Mouse (Mus musculus): ENCODE results near the gene Syt6.
"Not testable (repeated sequence)": the region's sequence is repeated elsewhere in the genome, so short reads cannot be mapped to it uniquely, and the experiment has no call there.

Gene Syt6

GRCm38 (mm10) chr3:103601561-103601960, 26.5 kb downstream of the Syt6 start:
- no peak for DNase-seq

DNA sequence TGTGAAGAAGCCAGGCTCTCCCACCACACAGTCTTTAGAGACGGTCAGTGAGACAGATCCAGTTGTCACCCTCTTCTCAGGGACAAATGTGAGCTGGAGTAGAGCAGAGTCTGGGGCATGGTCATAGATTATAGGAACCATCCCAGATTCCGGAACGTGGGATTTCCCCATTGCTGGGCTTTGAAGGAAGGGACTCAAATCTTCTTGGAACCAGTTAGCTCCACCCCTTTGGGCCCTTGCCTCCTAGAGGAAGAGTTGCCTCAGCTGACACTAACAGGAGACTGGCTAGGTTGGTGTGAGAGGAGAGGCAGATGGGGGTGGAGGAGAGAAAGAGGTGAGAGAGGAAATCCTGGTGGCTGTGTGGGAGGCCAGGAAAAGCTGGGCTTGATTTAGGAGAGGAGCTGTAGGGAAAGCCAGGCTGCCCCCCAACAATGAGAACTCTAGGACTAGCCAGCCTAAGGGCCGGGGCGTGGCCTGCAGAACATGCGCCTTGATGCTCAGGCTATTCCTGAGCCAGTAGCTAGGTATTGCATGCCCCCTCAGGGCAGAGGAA, 31.1 kb downstream of the Syt6 start:
- no peak for DNase-seq

- peak; percentile 54 for DNase-seq
Measured at GRCm38 (mm10) chr3:103606660-103607595, 31.9 kb downstream of the Syt6 start.

DNA sequence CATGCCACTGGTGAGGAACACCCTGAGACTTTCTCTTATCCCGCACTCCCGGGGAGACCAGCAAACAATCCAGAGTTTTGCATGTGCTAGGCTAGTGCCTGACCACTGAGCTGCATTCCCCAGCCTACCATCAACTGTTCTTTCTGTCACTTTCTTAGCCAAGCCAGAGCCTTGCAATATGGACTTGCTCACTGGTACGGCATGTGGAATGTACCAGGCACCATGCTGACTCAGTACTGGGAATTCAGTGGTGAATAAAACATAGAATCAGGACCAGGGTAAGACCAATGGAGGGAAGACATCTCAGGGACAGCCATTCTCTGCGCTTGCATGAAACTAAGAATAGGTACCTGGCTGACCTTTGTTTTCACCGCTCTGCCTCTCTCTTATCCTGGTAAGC, 35.2 kb downstream of the Syt6 start:
- no peak for DNase-seq

GRCm38 (mm10) chr3:103612636-103613355, 37.8 kb downstream of the Syt6 start:
- DNase-seq, result no peak

DNA sequence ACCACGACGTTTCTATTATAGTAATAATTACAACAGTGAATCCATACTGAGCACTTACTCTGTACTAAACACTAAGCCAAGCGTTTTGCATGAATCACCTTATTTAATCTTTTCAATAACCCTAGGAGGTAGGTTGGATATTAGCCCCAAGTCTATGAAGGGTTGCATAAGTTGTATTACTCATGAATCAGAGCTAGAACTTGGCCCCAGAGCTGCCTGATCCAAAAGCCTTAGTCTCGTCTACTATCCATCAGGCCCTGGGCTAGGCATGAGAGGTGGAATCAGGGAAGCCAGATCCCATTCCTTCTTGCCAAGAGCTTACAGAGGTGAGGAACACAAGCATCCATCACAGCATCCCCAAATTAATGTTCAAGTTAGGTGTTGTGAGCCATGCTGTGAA, 40.6 kb downstream of the Syt6 start:
- DNase-seq, result no peak

DNA sequence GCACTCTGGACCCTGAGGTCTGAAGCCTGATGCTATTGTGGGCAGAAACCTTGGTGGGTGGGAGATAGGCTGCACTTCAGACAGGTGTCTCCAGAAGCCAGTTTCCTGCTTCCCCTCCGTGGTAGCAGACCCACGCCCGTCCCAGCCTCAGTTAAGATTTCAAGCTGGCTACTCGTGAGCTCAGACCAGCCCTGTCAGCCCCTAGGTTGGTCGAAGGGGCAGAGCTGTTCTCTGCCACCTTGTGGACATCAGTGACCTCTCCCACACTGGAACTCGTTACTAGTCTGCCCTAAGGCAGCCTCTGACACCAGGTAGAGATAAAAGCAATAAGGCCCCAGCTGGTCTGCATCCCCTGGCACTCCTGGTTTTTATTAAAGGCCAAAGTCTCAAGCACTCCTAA, 42.0 kb downstream of the Syt6 start:
- DNase-seq, result no peak

DNA sequence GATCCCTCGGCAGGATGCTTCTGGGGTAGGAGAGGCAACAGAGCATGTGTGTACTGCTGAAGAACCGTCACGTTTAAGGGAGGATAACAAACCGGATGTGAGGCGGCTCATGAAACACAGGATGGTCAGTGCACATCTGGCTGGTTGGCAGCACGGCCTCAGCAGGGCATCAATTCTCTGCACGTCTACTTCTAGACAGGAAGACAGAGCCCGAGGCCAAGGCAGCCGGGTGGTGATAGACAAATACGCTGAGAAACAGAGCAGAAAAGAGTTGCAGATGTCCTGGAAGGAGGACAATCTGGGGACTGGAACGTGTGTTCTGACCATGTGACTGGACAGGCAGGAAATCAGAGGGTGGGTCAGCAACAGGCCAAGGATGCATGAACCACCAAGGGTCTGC, 45.1 kb downstream of the Syt6 start:
- DNase-seq, result no peak

GRCm38 (mm10) chr3:103623893-103624470, 49.0 kb downstream of the Syt6 start:
- peak; percentile 26 for DNase-seq

DNA sequence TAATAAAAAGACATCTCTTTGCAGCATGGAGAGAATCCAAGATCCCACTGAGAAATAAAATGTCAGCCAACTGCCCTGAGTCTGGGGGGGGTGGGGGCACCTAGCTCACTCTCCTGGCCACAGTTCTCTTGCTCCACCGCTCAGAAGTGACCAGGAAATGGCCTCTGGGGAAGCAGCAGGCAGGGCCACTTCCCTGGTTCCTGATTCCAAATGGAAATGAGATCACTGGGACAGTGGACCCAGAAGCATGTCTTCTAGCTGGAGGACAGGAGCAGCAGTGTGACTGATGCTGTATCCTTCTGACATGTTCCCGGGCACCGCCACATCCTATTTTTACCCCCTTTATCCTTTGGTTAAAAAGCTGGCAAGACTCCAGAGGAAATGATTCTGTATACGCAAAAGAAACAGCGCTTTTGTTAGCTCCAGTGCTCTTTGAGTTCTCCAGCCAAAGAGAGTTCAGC, 49.6 kb downstream of the Syt6 start:
- peak; percentile 68 for DNase-seq

DNA sequence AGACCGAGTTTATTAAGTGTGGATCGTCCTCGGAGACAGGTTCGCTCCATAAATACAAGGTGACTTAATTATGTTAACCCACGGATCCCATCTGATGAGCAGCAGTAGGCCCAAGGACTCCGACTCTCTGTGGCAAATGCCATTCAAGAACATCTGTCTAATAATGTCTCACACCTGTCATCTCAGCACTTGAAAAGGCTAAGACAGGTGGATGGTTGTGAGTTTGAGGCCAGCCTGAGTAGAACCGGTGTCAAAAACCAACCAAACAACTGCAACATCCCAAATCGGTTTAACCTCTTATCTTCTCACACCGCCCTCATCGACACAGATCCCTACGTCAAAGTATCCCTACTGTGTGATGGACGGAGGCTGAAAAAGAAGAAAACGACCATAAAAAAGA, 50.1 kb downstream of the Syt6 start:
- no peak for DNase-seq

GRCm38 (mm10) chr3:103626481-103626880, 51.5 kb downstream of the Syt6 start:
- DNase-seq, result no peak

DNA sequence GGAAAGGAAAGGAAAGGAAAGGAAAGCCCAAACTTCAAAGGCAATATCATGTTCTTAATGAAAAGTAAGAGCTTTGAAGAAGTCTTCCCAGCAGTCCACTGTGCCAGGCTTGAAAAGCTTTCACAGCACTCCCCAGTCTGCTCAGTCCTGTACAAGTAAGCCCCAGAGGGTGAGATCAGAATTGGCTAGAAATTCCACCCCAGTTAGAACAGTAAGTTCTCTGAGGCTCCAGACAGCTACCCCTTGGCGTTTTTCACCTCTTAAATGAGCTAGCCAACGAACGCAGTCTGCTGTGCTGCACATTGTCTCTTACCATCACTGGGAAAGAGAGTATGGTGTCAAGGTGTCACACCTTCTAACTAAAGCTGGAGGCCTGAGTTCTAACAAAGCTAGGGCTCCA, 52.6 kb downstream of the Syt6 start:
- no peak for DNase-seq

DNA sequence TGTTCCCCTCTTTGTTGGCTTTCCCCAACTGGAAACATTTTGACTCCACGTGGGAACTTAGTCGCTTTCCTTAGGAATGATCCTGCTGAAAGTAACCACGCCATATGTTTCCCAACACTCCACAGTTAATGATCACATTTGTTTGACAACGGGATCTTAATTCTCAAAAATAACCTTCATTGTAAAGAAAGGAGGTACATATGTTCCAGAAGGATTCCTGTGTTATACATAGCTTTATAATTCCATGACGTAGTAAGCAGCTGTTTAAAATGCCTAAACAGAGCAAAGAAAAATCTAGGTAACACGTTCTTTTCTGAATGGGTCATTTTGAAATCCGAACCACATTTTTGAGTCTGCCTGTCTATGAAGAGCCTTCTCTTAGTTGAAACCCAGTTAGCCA, 58.1 kb downstream of the Syt6 start:
- DNase-seq, result no peak

GRCm38 (mm10) chr3:103633831-103634230, 58.8 kb downstream of the Syt6 start:
- DNase-seq, result no peak

DNA sequence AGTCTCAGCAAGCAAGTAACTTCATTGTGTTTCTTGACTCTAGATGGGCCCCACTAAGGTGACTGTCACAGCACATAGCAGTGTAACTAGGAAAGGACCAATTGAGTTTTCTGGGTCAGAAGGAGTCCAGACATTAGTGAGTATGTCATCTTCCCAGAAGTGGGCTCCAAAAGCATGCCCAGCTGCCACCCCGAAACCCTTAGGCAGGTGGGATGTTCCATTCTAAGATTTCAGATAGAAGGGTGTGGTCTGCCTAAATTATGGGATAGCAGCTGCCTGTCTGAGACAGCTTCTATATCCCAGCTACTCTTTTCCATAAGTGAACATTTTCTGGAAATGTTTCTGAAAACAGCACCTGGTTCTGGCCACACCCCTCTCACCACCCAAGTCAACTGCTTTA, 59.2 kb downstream of the Syt6 start:
- no peak for DNase-seq

DNA sequence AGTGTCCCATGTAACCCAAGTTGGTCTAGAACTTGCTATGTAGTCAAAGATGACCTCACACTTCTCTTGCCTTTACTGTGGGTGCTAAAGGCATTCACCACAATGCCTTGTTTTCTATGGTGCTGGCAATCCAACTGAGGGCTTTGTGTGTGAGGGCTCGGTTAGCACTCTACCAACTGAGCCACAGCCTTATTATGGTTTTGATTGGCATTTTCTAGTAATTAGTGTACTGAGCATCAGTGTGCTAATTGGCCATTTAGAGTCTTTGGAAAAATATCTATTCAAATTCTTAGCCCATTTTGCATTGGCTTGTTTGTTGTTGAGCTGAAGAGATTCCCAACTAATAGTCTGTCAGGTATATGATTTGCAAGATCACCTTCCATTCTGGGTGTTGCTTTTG, 62.6 kb downstream of the Syt6 start:
- DNase-seq, result no peak

DNA sequence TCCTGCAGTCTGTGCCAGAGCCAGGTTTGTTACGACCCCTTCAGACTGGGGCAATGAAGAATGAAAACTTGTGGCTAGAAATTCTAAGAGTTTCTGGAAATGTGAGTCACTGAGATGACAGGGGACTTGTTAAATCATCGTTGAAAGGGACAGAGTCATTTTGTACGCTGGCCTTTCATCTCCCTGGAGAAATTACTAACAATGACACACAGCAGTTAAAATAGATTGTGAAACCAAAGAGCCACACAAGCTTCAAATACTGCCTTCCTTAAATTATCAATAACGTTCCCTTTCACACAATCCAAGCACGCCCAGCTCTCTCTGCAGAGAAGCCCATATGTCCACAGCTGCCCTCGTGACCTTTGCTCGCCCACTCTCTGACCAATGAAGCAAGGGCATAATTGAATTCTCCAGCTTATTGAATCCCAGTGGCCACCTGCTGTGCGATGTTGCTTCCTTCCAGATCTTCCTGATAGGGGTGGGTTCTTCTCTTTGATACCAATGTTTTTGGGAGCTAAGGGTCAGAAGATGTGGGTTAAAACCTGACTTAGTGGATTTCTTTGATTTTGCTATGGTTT, 65.3 kb downstream of the Syt6 start:
- DNase-seq, result no peak

DNA sequence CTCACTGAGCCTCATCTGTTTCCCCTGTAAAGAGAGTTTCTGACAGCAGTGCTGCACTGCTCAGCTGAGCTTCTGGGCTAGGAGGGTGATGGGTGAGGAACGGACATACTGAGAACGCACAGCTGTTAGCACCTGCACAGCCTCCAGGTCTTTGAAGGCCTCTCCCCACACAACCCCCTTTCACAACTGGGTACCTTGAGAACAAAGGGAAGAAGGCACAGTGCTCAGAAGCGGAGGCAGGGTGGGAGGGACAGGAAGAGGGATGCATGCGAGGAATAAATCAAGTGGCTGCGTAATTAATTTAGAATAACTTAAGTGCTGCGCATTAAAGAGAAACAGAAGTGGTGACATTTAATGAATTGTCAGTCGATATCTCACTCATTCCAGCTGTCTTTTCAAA, 66.3 kb downstream of the Syt6 start:
- no peak for DNase-seq

DNA sequence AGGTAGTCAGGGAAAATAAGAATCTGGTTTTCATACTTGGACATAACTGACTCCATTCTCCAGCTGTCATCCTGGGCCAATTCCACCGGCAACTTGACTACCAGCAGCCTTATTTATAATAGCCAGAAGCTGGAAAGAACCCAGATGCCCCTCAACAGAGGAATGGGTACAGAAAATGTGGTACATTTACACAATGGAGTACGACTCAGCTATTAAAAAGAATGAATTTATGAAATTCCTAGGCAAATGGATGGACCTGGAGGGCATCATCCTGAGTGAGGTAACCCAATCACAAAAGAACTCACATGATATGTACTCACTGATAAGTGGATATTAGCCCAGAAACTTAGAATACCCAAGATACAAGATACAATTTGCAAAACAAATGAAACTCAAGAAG, 70.9 kb downstream of the Syt6 start, which contains the start of gene Atg4a-ps:
Atg4a-ps (minus strand) TSS at position 101 of the 400 bp plus-strand sequence.
- not testable (repeated sequence) for DNase-seq

GRCm38 (mm10) chr3:103647164-103647867, 72.3 kb downstream of the Syt6 start:
- no peak for DNase-seq

DNA sequence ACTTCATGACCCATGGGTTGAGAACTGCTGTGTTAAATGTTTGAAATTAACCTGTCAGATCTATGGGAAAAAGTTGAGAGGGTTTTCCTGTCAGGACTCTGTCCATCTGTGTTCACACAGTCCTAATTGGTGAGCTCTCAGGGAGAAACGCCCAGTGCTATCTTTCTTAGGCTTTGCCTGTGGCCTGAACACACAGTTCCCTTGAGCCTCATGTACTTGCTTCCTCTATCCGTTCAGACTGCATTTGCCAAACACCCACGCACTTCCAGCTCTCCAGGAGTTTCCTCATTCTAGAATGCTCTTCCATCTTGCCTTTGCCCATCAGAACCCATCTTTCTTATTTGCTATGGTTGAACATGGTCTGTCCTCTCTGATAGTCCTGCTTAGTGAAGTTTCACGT, 73.5 kb downstream of the Syt6 start:
- DNase-seq, result no peak

Measured in cerebellum, adult 8-10 months (tissue).